Mouse (Mus musculus): ENCODE measurements around the gene Kctd15.

Gene Kctd15

GRCm38 (mm10) chr7:34620411-34620810, 36.1 kb downstream of the Kctd15 start:
- DNase-seq (ENCODE audit: low spot score), result no peak

DNA sequence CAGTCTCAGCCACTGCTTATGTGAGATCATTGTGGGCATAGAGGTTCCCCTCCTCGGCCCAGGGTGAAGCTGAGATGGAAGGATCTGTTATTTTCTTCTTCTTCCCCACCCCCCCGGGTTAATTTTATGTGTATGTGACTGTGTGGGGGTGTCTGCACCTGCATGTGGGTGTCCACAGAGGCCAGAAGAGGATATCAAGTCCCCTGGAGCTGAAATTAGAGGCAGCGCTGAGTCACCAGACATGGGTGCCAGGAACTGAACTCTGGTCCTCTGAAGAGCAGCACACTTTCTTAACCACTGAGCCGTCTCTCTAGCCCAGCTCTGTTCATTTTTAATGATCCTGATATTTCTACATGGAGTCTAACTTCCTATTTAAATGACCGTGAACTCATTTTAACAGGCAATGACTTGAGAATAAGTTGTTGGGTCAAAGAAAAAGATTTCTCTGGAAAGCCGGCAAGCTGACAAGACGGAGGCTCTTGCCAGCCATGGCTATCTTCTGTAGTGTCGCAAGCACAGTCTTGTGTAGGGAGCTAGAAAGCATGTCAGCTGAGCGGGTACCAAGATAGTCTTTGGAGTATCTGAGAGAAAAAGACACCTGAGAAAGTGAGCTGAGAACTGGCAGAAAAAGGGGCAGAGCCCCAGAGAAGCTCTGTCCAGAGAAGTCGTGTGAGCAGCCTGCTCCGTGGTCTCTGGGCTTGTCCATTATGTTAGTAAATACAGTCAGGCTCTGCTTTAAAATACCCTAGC, 38.2 kb downstream of the Kctd15 start:
- DNase-seq (ENCODE audit: low spot score), result no peak

DNA sequence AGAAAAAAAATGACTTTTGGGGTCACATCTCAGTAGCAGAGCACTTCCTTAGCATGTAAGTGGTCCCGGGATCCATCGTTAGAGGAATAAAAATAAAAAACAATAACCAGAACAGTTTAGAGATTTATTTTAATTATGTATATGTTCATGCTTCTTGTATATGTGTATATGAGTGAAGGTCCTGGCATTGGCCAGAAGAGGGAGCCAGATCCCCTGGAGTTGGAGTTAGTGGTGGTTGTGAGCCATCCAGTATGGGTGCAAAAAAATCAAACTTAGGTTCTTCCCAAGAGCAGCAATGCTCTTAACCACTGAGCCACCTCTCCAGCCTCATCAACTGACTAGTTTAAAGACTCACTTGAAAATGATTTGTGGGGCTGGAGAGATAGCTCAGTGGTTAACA, 40.3 kb downstream of the Kctd15 start:
- DNase-seq (ENCODE audit: low spot score), result no peak

DNA sequence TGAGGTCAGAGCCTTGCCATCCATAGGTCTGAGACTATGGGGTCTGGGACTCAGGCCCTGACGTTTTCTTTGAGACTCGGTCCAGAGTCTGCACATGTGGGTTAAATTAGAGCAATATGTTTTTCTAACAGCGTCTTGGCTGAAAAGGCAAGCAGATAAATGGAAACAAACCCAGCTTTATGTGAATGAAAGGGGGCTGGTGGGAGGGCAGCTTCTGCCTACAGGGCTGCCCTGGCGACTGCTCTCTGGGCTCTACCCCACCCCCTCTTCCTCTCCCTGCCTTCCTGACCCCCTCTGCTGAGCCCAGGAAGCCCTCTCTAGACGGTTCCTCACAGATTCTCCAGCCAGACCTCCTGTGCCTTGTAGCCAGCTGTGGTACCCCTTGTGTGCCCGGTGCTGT, 46.1 kb downstream of the Kctd15 start:
- no peak for DNase-seq (ENCODE audit: low spot score)

GRCm38 (mm10) chr7:34607334-34607970, 49.1 kb downstream of the Kctd15 start:
- DNase-seq (ENCODE audit: low spot score), result no peak

DNA sequence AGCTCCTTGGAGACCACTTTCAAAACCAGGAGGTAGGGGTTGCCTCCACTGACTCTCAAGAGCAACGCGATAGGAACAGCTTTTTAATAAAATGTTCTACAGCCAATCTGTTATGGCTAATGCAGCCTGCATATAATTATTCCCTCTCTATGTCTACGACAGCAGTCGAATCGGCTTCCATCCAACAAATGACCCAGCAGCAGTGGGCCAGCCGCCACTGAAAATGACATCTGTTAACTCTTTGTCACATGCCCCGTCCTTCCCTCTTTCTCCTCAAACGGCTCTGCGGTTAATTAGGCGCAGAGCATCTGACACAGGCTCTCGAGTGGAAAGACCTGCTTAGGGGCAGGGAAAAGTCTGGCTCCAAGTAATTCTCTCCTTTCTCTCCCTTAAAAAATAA, 49.8 kb downstream of the Kctd15 start:
- no peak for DNase-seq (ENCODE audit: low spot score)

DNA sequence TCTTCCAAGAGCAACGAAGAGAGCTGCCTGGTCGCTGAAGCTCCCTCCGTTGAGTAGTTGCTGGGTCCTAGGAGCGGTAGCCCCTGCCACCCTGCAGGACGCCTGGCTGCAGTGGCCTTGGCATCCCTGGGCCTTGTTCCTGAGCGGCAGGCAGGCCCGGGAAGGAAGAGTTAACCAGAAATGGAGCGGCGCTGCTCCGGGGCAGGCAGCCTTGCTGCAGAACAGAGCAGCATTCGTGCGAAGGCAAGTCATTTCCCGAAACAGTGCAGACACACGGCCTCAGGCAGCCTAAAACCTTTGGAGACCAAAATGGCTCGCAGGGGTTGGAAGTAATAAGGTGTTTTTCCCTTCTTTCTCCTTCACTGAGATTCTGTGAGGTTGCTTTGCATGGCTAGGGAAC, 50.5 kb downstream of the Kctd15 start:
- no peak for DNase-seq (ENCODE audit: low spot score)

- no peak for DNase-seq (ENCODE audit: low spot score)
These were observed 58.0 kb downstream of the Kctd15 start for GRCm38 (mm10) chr7:34598576-34598975.

DNA sequence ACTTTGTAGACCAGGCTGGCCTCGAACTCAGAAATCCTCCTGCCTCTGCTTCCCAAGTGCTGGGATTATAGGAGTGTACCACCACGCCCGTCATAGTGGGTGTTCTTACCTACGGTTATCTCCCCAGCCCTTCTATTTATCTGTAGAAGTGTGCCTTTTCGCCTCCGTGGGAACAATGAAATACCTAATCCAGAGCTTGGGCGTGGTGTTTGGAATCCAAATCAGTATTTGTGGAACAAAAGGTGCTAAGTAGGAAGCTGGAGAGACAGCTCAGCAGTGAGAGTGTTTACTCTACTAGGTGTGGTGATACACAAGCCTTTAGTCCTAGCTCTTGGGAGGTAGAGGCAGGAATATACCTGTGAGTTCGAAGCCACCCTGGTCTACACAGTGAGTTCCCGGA, 58.5 kb downstream of the Kctd15 start:
- DNase-seq (ENCODE audit: low spot score), result no peak

DNA sequence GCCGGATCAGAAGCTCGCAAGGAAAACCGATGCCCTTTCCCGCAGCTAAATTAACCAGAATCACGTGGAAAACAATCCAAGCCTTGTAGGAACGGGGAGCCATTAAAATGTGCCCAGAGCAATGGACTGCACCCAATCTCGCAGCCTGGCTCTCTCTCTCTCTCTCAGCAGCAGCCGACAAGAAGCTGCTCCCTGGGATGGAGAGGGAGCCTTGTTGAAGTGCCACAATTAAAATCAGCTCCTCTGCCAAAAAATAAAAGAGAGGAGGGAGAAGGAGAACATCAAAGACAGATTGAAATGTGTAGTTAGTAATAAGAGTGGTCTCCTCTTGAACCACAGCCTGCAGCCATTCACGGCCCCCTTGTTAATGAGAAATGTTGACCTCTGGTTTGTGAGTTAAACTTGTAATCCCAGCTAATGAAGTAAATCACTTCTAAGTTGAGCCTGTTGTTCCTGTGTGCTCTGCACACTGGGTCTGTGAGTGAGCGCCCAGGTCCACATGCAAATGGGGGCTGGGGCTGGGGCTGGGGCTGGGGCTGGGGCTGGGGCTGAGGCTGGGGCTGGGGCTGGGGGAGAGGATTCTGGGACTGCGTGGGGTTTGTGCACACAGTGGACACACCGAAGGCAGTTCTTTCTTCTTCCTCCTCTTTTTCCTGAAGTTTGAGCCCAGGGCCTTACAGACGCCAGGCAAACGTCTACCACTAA, 59.8 kb downstream of the Kctd15 start:
- no peak for DNase-seq (ENCODE audit: low spot score)

- DNase-seq (ENCODE audit: low spot score), result no peak
These were observed 61.3 kb downstream of the Kctd15 start for GRCm38 (mm10) chr7:34595307-34595565.

DNA sequence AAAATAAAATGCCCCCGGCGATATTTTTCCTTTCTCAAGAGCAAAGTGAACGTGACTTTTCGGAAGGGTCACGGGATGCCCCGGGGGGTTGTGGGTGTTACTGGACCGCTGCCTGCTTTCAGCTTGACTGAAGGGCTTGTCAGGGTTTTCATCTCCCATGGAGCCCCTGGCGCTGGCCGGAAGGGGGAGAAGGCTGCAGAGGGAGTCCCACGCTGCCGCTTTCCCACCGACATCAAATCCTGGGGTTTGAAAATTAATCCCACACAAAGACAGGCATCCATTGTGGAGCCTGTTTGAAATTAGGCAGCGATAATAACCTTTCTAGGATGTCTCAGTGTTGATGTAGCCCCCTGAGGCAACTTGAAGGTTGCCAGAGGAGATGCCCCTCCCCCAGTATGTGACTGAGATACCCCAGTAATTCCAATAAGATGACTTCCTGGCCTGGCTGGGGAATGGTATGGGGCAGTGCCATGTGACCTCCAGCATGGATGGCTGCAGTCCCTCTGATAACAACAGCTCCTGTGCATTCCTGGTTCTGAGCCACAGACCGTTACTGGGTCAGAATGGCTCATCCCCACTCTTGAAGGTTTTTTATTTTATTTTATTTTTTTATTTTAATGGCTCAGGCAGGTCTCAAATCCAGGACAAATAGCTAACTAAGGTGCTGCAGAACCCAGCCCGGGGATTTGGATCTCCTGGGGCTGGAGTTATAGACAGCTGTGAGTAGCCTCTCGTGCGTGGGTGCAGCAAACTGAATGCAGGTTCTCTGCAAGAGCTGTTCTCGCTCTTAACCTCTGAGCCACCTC, 61.8 kb downstream of the Kctd15 start:
- no peak for DNase-seq (ENCODE audit: low spot score)

GRCm38 (mm10) chr7:34590711-34591110, 65.8 kb downstream of the Kctd15 start:
- no peak for DNase-seq (ENCODE audit: low spot score)
